In the genomic region with DNA sequence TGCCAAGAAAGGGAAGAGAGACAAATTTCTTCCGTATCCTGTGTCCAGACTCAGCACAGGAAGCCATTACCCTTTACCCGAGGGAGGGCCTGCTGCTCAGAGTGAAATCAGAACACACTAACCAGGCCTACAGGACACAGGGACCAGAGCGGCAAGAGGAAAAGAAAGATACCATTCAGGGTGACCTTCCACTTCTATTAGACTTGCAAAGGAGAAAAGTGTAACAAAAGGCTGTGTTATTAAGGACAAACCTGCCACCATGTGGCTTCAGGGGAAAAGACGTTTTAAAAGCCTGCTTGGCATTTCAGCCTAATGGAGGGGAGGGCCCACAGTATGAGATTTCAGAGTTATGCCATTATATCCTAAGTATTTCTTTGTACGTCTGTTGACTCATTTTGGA, we compare ENCODE assay signal across 10 mouse cellular contexts. TPM values are rescaled to one million over a fixed set of nuclear protein-coding genes. Genes with fewer than 3 reads are reported as not detected.
DNase-seq lines count a peak whose midpoint lies in the region.
"Had no signal": no experiment of that assay in that cellular context is flagged by ENCODE, and none has a peak within 500 bp of the region (broad histone marks: within the 10 kb centered on the region; RNA-seq: fewer than 3 reads in every experiment).

No protein-coding gene starts in this region.

- peak; percentile 11 for DNase-seq in kidney, adult 9 months
- DNase-seq in kidney, adult 8-10 months: no peak
- peak; percentile 23 for DNase-seq in R1 (ENCODE audit: low read depth, low spot score)
- DNase-seq in embryo, embryonic 10.5 days (ENCODE audit: low spot score): peak; percentile 55
- DNase-seq in kidney, postnatal 10 days: peak; percentile 17
- DNase-seq in left cerebral cortex, postnatal 36 days (ENCODE audit: low spot score in 2 of 2): no peak
- DNase-seq in thymus, postnatal 36 days: no peak
- DNase-seq in cerebellum, adult 18-20 months: no peak
- DNase-seq: liver, embryonic 13.5 days had no signal

- intact Hi-C loops in left cerebral cortex, postnatal 36 days (cut with DNase I): no loop called here

RNA-seq across cellular contexts. Expression of gene Fat4, which starts 26.1 kb away (rescaled TPM):
- total RNA-seq in left cerebral cortex, postnatal 36 days (2021): 10 to 100 TPM; 10.4 to 14.1 TPM
- total RNA-seq: MEL had no signal

Comparison
In these comparisons a context has a peak if more than half of its experiments do, and no peak if none do; other contexts are left out.
1. DNase-seq: peak in kidney, adult 9 months (single experiment), R1 (single experiment), embryo, embryonic 10.5 days (single experiment) and kidney, postnatal 10 days (single experiment); none in kidney, adult 8-10 months (0 of 2), left cerebral cortex, postnatal 36 days (0 of 2), thymus, postnatal 36 days (0 of 2) and cerebellum, adult 18-20 months (0 of 2).